Mouse (Mus musculus) G1E (cell line): ENCODE measurements around the gene Ilf2. TPM values are rescaled to one million over a fixed set of nuclear protein-coding genes. Genes with fewer than 3 reads are reported as not detected.

Experiments
- ATAC-seq: 2 replicates; pipeline ENCODE4 v1.8.0; 2016; ENCODE audit warnings: mild to moderate bottlenecking; ENCODE audit not compliant: insufficient number of reproducible peaks, poor library complexity, low FRiP score, severe bottlenecking; ENCODE audit errors: extremely low read depth
- DNase-seq: peaks from one replicate; pipeline ENCODE4 v3.0.0; 2012; ENCODE audit warnings: low spot score
- H3K27me3 ChIP-seq: 2 replicates; pipeline ENCODE4 v1.6.1; 2012; ENCODE audit warnings: mild to moderate bottlenecking, low read length, inconsistent platforms; ENCODE audit not compliant: insufficient read depth
- H3K36me3 ChIP-seq: replicated peaks from 2 replicates; pipeline ENCODE3; 2012; ENCODE audit warnings: mild to moderate bottlenecking, inconsistent platforms
- H3K4me1 ChIP-seq: 2 replicates; pipeline ENCODE4 v1.6.1; 2012; ENCODE audit warnings: low read depth, low read length, inconsistent platforms, mixed read lengths; ENCODE audit not compliant: insufficient read depth
- H3K4me3 ChIP-seq: 2 replicates; pipeline ENCODE4 v1.5.1; 2012; ENCODE audit warnings: low read depth, mild to moderate bottlenecking, inconsistent platforms, low read length, moderate library complexity, mixed read lengths
- H3K9me3 ChIP-seq: replicated peaks from 2 replicates; pipeline ENCODE4 v1.6.1; 2012; ENCODE audit warnings: inconsistent platforms
- CTCF ChIP-seq: IDR thresholded peaks from 2 replicates; pipeline ENCODE4 v1.5.1; 2012; ENCODE audit warnings: low read depth, low read length, inconsistent platforms, mixed read lengths
- GATA1 ChIP-seq: IDR thresholded peaks from 2 replicates; pipeline ENCODE4 v1.6.1; 2012; ENCODE audit warnings: borderline replicate concordance, low read length, inconsistent platforms, mixed read lengths
- GATA2 ChIP-seq: IDR thresholded peaks from 2 replicates; pipeline ENCODE4 v1.6.1; 2012; ENCODE audit warnings: low read depth, low read length, inconsistent platforms, borderline replicate concordance
- POLR2AphosphoS5 ChIP-seq: IDR thresholded peaks from 2 replicates; pipeline ENCODE4 v1.6.1; 2012; ENCODE audit warnings: low read depth, low read length, inconsistent platforms; ENCODE audit not compliant: insufficient replicate concordance
- TAL1 ChIP-seq: conservative IDR thresholded peaks from 2 replicates; pipeline ENCODE4 v1.6.1; 2012; ENCODE audit warnings: low read depth, low read length, inconsistent platforms, mixed read lengths
- polyA plus RNA-seq: library from polyadenylated mRNA; stranded (reverse); fragments of >175 nt; gene quantifications from 2 replicates; pipeline ENCODE4 v1.2.3, GENCODE M21; 2012
- total RNA-seq, 2 experiments: library from RNA; stranded (forward) in 1 of 2; stranded (reverse) in 1 of 2; fragments of 200-1000 nt in 1 of 2; fragments of >200 nt in 1 of 2; fragmentation: Nextera tagmentation in 1 of 2; gene quantifications; 2 replicates each; pipeline ENCODE4 v1.2.3; 2014 to 2017

Ilf2 gene
- total and polyA plus RNA-seq, 3 experiments, result 21.3 to 181 (median 100) TPM

DNA sequence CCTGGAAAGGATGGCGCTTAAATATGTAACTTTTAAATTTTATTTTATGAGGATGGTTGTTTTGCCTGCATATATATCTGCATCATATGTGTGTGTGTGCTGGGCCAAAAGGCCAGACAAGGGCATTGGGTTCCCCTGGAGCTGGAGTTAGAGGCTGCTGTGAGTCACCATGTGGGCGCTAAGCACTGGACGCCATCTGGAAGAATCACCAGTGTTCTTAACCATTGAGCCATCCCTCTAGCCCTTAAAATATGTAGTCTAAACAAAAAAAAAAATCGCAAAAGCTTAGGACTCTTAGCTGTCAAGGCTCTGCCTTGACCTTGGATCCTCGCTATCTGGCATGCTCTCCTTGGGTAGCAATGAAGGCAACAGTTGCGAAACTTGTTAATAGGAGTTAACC, 12.7 kb downstream of the Ilf2 start:
- Histone ChIP-seq H3K4me1 (peaks cover 22% of the 10 kb centered on the region), H3K9me3 (no peaks in the 10 kb centered on the region), H3K36me3 (peaks cover 61% of the 10 kb centered on the region), H3K27me3 (no peaks in the 10 kb centered on the region), H3K4me3 (no peak overlapping the region)
- DNase-seq (no peak), ATAC-seq (no peak)
- TF ChIP-seq GATA2 (no peak), POLR2AphosphoS5 (no peak)

DNA sequence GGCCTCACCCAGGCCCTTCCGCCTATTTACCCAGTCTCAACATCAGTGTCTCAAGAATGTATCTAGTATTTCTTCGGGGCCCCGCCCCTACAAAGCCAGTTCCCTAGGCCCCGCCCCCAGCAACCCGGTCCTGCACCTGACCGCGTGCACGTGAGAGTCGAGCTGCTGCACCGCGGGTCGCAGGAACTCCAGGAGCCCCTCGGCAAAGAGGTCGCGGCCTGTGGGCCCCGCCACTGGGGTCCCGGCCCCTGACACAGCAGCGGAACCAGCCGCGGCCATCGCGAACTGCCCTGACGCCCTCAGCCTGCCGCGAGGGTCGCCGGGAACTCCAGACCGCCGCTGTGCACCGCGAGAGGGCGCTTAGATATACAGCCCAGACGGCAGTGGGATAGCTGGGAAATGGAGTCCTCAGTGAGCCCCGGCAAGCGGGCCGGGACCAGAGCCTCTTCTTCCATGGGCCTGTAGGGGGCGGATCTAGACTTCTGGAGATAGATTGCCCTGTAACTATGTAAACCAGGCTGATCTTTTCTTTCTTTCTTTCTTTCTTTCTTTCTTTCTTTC, 14.8 kb downstream of the Ilf2 start, which contains the start of gene Snapin:
Gene Snapin, minus strand, starts transcription at position 338 of the 561 bp plus-strand sequence.
- no peaks in the 10 kb centered on the region for H3K27me3 ChIP-seq
- H3K4me3 ChIP-seq, result peak within 1 kb of the TSS; percentile 77
- DNase-seq (peak; percentile 88), ATAC-seq (peak; percentile 99)
- H3K9me3 ChIP-seq, result no peaks in the 10 kb centered on the region
- H3K4me1 ChIP-seq, result peaks cover 22% of the 10 kb centered on the region
- no peak for TF ChIP-seq GATA1
- TF ChIP-seq CTCF, result 0 out of 2 replicates have a peak, but pooled peaks have one; percentile 7
- H3K36me3 ChIP-seq, result peaks cover 61% of the 10 kb centered on the region

GRCm38 (mm10) chr3:90491350-90491749, 15.4 kb downstream of the Ilf2 start:
- ATAC-seq (no peak), DNase-seq (no peak)
- Histone ChIP-seq H3K27me3 (no peaks in the 10 kb centered on the region), H3K4me3 (no peak overlapping the region; the same call in 1 of the 2 replicates), H3K4me1 (peaks cover 22% of the 10 kb centered on the region), H3K36me3 (peaks cover 61% of the 10 kb centered on the region), H3K9me3 (no peaks in the 10 kb centered on the region)
- TF ChIP-seq POLR2AphosphoS5 (no peak), TAL1 (no peak), GATA2 (no peak), CTCF (no peak), GATA1 (no peak)

GRCm38 (mm10) chr3:90493831-90494540, 18.1 kb downstream of the Ilf2 start:
- Histone ChIP-seq H3K27me3 (no peaks in the 10 kb centered on the region), H3K4me1 (peaks cover 19% of the 10 kb centered on the region), H3K36me3 (peaks cover 62% of the 10 kb centered on the region), H3K4me3 (no peak overlapping the region), H3K9me3 (no peaks in the 10 kb centered on the region)
- ATAC-seq (no peak), DNase-seq (no peak)
- TF ChIP-seq GATA1, result no peak
- TF ChIP-seq GATA2, result no peak
- TF ChIP-seq CTCF, result no peak
- TF ChIP-seq POLR2AphosphoS5, result no peak; the same call in 1 of the 2 replicates
- no peak for TF ChIP-seq TAL1

DNA sequence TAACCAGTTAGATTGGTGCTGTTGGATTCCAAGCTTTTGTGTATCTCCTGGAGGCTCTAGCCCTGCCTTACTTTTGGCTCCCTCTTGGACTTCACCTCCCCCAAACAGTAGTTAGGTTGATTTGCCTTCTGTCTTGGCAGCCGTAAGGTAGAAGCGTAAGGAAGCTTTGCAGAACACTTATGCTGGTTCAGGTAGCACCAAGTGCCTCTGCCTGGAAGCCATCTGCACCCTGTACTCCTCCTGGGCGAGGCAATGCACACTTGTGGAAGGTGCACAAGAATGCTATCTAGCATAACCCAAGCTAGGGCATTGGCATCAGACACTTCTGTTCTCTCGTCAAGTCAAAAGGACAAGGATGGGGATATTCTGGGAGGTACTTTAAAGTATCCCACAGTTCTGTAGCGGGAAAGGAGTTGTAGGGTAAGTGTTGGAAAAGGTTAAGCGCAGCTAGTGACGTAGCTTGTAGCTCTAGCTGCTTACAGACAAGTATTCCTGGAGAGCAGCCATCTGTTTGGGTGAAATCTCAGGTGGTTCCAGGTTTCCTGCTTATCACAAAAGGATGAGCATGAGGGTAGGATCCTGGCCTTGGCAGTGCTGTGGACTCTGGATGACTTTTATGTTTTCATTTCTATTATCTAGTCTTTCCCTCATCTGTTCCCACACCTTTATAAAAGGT, 20.1 kb downstream of the Ilf2 start:
- Histone ChIP-seq H3K4me1 (peaks cover 6% of the 10 kb centered on the region), H3K36me3 (peaks cover 65% of the 10 kb centered on the region), H3K27me3 (no peaks in the 10 kb centered on the region), H3K4me3 (no peak overlapping the region), H3K9me3 (no peaks in the 10 kb centered on the region)
- no peak for DNase-seq
- ATAC-seq, result no peak
- TF ChIP-seq CTCF (no peak), GATA1 (no peak), POLR2AphosphoS5 (no peak), TAL1 (no peak), GATA2 (no peak)

DNA sequence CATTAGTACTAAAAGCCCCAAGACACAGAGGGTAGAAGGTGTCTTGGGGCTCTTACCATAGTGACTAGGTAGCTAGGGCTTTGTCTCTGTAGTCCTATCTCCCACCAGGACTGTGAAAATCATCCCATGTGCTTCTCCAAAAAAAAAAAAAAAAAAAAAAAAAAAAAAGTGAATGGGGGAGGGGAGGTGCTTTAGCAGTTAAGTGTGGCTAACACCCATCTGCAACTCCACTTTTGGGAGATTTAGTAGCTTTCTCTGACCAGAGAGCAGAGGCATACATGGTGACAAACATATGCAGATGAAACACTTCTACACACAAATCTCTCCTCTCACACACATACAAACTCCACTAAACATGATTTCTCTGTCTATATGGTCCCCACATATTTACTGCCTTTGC, 21.7 kb downstream of the Ilf2 start:
- TF ChIP-seq CTCF, result no peak
- no peak for TF ChIP-seq GATA2
- no peak for TF ChIP-seq GATA1
- no peak for TF ChIP-seq TAL1
- no peak for TF ChIP-seq POLR2AphosphoS5

More for the DNA sequence above, 21.7 kb downstream of the Ilf2 start:
- Histone ChIP-seq H3K9me3 (no peaks in the 10 kb centered on the region), H3K4me3 (no peak overlapping the region), H3K27me3 (no peaks in the 10 kb centered on the region), H3K36me3 (peaks cover 82% of the 10 kb centered on the region), H3K4me1 (peaks cover 8% of the 10 kb centered on the region; the same call in 1 of the 2 replicates)
- DNase-seq, result no peak
- ATAC-seq, result no peak
